Mouse (Mus musculus): ENCODE measurements around the gene Gm20388. TPM values are rescaled to one million over a fixed set of nuclear protein-coding genes. Genes with fewer than 3 reads are reported as not detected.
"Not testable (repeated sequence)": the region's sequence is repeated elsewhere in the genome, so short reads cannot be mapped to it uniquely, and the experiment has no call there.

Gm20388 gene
- polyA plus RNA-seq, 1 experiment from 2014 or later, result 5.5 TPM

- H3K4me3 ChIP-seq, result no peak overlapping the region
- H3K4me1 ChIP-seq, result no peaks in the 10 kb centered on the region
- peaks cover 45% of the 10 kb centered on the region for H3K36me3 ChIP-seq
- WGBS, result 88% methylated on average over 9 of the region's 9 CpGs
- ATAC-seq (ENCODE audit: borderline replicate concordance, extremely low read depth, low FRiP score, low TSS enrichment), result no peak
- peaks cover 12% of the 10 kb centered on the region; the same call in 1 of the 2 replicates for H3K27me3 ChIP-seq
- H3K4me2 ChIP-seq, result no peak overlapping the region
- no peak overlapping the region for H3K27ac ChIP-seq
- H3K9me3 ChIP-seq, result no peaks in the 10 kb centered on the region
- no peak overlapping the region for H3K9ac ChIP-seq
Measured at GRCm38 (mm10) chr8:123536242-123536989, 3625.8 kb downstream of the Gm20388 start.

GRCm38 (mm10) chr8:123536990-123537380 lies 3626.3 kb downstream of the Gm20388 start:
- no peak overlapping the region for H3K9ac ChIP-seq
- peaks cover 40% of the 10 kb centered on the region for H3K36me3 ChIP-seq
- H3K27me3 ChIP-seq, result peaks cover 12% of the 10 kb centered on the region; the same call in 1 of the 2 replicates
- 37% methylated on average over 10 of the region's 10 CpGs for WGBS
- no peaks in the 10 kb centered on the region for H3K4me1 ChIP-seq
- no peak for ATAC-seq (ENCODE audit: borderline replicate concordance, extremely low read depth, low FRiP score, low TSS enrichment)
- no peaks in the 10 kb centered on the region for H3K9me3 ChIP-seq
- no peak overlapping the region for H3K4me3 ChIP-seq
- H3K27ac ChIP-seq, result no peak overlapping the region
- no peak overlapping the region for H3K4me2 ChIP-seq

- not testable (repeated sequence) for H3K4me1 ChIP-seq; H3K9ac ChIP-seq; H3K9me3 ChIP-seq; H3K4me2 ChIP-seq; H3K4me3 ChIP-seq; H3K27ac ChIP-seq; ATAC-seq (ENCODE audit: borderline replicate concordance, extremely low read depth, low FRiP score, low TSS enrichment)
- Histone ChIP-seq H3K27me3 (peaks cover 12% of the 10 kb centered on the region; the same call in 1 of the 2 replicates), H3K36me3 (peaks cover 33% of the 10 kb centered on the region)
- 73% methylated on average over 6 of the region's 14 CpGs for WGBS
Measured at GRCm38 (mm10) chr8:123537641-123538040, 3627.0 kb downstream of the Gm20388 start.

DNA sequence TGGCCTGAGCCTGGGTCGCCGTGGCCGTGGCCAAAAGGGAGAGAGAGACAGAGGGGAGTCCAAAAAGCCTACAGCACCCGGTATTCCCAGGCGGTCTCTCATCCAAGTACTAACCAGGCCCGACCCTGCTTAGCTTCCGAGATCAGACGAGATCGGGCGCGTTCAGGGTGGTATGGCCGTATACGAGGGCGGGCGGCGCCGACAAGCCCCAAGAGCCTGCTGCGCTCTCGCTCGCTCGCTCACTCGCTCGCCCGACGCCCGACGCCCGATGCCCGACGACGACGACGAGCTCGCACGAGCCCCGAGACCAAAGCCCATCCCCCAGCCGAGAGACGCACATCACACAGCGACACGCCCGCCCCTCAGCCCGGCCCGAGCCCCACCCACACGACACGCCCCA lies 3653.6 kb downstream of the Gm20388 start:
- H3K4me2 ChIP-seq; ATAC-seq (ENCODE audit: borderline replicate concordance, extremely low read depth, low FRiP score, low TSS enrichment); H3K4me1 ChIP-seq; H3K27ac ChIP-seq; H3K27me3 ChIP-seq; H3K36me3 ChIP-seq; H3K4me3 ChIP-seq; H3K9me3 ChIP-seq; H3K9ac ChIP-seq: not testable (repeated sequence)
- WGBS, result no CpG with 5 or more reads among the region's 45 CpGs

DNA sequence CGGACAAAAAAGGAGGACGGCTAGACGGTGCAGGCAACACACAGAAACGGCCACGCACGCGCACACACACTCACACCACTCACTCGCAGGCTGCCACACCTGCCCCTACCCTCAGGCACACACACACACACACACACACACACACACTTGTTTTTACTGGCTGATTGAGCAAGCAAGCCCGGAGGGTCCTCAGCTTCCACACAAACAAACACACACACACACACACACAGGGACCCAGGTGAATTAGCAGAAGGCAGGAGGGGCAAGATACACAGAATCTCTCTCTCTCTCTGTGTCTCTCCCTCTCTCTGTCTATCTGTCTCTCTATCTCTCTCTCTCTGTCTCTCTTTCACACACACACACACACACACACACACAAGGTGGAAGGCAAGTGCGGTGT lies 3664.7 kb downstream of the Gm20388 start:
- not testable (repeated sequence) for H3K36me3 ChIP-seq; ATAC-seq (ENCODE audit: borderline replicate concordance, extremely low read depth, low FRiP score, low TSS enrichment); H3K27me3 ChIP-seq; H3K9ac ChIP-seq; H3K4me2 ChIP-seq; H3K9me3 ChIP-seq; H3K4me1 ChIP-seq; H3K27ac ChIP-seq; H3K4me3 ChIP-seq
- WGBS, result 63% methylated on average over 5 of the region's 10 CpGs

- not testable (repeated sequence) for ATAC-seq (ENCODE audit: borderline replicate concordance, extremely low read depth, low FRiP score, low TSS enrichment)
- 64% methylated on average over 17 of the region's 19 CpGs for WGBS
Measured at GRCm38 (mm10) chr8:123600666-123601172, 3690.1 kb downstream of the Gm20388 start.

DNA sequence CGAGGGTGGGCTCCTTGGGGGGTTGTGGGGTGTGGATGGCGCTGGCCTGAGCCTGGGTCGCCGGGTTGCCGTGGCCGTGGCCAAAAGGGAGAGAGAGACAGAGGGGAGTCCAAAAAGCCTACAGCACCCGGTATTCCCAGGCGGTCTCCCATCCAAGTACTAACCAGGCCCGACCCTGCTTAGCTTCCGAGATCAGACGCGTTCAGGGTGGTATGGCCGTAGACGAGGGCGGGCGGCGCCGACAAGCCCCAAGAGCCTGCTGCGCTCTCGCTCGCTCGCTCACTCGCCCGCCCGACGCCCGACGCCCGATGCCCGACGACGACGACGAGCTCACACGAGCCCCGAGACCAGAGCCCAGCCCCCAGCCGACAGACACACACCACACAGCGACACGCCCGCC lies 3690.8 kb downstream of the Gm20388 start:
- not testable (repeated sequence) for H3K9me3 ChIP-seq; H3K4me2 ChIP-seq; H3K9ac ChIP-seq; H3K4me3 ChIP-seq; H3K4me1 ChIP-seq; H3K36me3 ChIP-seq; H3K27ac ChIP-seq; H3K27me3 ChIP-seq; ATAC-seq (ENCODE audit: borderline replicate concordance, extremely low read depth, low FRiP score, low TSS enrichment)
- WGBS, result no CpG with 5 or more reads among the region's 40 CpGs

More at GRCm38 (mm10) chr8:123600666-123601172, 3690.1 kb downstream of the Gm20388 start:
- H3K36me3 ChIP-seq, H3K9me3 ChIP-seq, H3K4me1 ChIP-seq, H3K9ac ChIP-seq, H3K4me2 ChIP-seq, H3K27ac ChIP-seq, H3K27me3 ChIP-seq, H3K4me3 ChIP-seq: not testable (repeated sequence)

GRCm38 (mm10) chr8:123612652-123613051 lies 3702.0 kb downstream of the Gm20388 start:
- H3K9me3 ChIP-seq; H3K4me3 ChIP-seq; ATAC-seq (ENCODE audit: borderline replicate concordance, extremely low read depth, low FRiP score, low TSS enrichment); H3K27me3 ChIP-seq; H3K27ac ChIP-seq; H3K4me2 ChIP-seq; H3K4me1 ChIP-seq; H3K36me3 ChIP-seq; H3K9ac ChIP-seq: not testable (repeated sequence)
- 93% methylated on average over 2 of the region's 5 CpGs for WGBS

GRCm38 (mm10) chr8:123623523-123623922 lies 3712.9 kb downstream of the Gm20388 start:
- H3K36me3 ChIP-seq; H3K9ac ChIP-seq; ATAC-seq (ENCODE audit: borderline replicate concordance, extremely low read depth, low FRiP score, low TSS enrichment); H3K4me1 ChIP-seq; H3K27ac ChIP-seq; H3K4me3 ChIP-seq; H3K4me2 ChIP-seq; H3K9me3 ChIP-seq: not testable (repeated sequence)
- peaks cover 31% of the 10 kb centered on the region for H3K27me3 ChIP-seq
- no CpG with 5 or more reads among the region's 39 CpGs for WGBS

GRCm38 (mm10) chr8:123624274-123624673 lies 3713.6 kb downstream of the Gm20388 start:
- H3K36me3 ChIP-seq, result no peaks in the 10 kb centered on the region
- ATAC-seq (ENCODE audit: borderline replicate concordance, extremely low read depth, low FRiP score, low TSS enrichment), result no peak
- H3K9ac ChIP-seq, result no peak overlapping the region
- 58% methylated on average over 5 of the region's 5 CpGs for WGBS
- no peak overlapping the region for H3K4me2 ChIP-seq
- peaks cover 30% of the 10 kb centered on the region for H3K27me3 ChIP-seq
- peaks cover 3% of the 10 kb centered on the region for H3K4me1 ChIP-seq
- H3K27ac ChIP-seq, result no peak overlapping the region
- H3K9me3 ChIP-seq, result no peaks in the 10 kb centered on the region
- no peak overlapping the region for H3K4me3 ChIP-seq

DNA sequence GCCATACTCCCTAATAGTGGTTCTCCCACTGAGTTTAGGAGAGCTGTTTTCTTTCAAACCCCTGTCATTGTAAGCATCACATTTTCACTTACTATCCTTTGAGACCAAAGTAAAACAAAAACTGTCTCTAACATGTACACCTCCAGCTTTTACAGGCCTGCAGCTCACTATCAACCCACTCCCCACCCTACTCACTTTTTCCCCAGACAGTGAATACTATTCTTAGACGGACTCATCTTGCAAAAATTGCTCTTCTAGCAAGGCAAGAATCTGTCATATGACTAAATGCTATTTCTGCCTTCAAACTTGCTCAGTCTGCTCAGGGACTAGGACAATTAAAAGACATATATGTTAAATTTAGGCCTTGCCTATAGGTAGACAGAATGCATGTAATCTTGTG lies 3714.1 kb downstream of the Gm20388 start:
- Histone ChIP-seq H3K4me3 (no peak overlapping the region), H3K9me3 (no peaks in the 10 kb centered on the region), H3K4me2 (no peak overlapping the region), H3K4me1 (peaks cover 6% of the 10 kb centered on the region), H3K9ac (no peak overlapping the region), H3K27ac (no peak overlapping the region), H3K27me3 (peaks cover 35% of the 10 kb centered on the region), H3K36me3 (no peaks in the 10 kb centered on the region)
- no peak for ATAC-seq (ENCODE audit: borderline replicate concordance, extremely low read depth, low FRiP score, low TSS enrichment)
- 55% methylated on average over 1 of the region's 1 CpGs for WGBS

DNA sequence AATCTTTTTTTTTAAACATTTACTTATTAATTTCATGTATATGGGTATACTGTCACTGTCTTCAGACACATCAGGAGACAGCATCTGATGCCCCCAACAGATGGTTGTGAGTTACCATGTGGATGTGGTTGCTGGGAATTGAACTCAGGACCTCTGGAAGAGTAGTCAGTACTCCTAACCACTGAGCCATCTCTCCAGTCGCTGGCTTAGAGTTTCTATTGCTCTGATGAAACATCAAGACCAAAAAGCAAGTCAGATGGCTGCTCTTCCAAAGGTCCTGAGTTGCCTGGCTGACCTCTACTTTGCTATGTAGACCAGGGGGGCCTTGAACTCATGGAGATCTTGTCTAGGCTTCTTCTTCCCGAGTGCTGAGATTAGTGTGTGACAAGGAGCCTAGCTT lies 3715.1 kb downstream of the Gm20388 start:
- Histone ChIP-seq H3K4me3 (no peak overlapping the region), H3K9ac (no peak overlapping the region), H3K36me3 (no peaks in the 10 kb centered on the region), H3K27me3 (peaks cover 40% of the 10 kb centered on the region), H3K9me3 (no peaks in the 10 kb centered on the region), H3K4me1 (peaks cover 6% of the 10 kb centered on the region), H3K27ac (no peak overlapping the region), H3K4me2 (no peak overlapping the region)
- 26% methylated on average over 2 of the region's 2 CpGs for WGBS
- no peak for ATAC-seq (ENCODE audit: borderline replicate concordance, extremely low read depth, low FRiP score, low TSS enrichment)

All from lung, embryonic 15.5 days (tissue).